Mouse (Mus musculus) B cell, adult 62 days (primary cell): ENCODE measurements around the gene Foxg1. TPM values are rescaled to one million over a fixed set of nuclear protein-coding genes. Genes with fewer than 3 reads are reported as not detected.

Source experiments
- total RNA-seq: library from RNA; stranded (reverse); gene quantifications from 4 replicates; pipeline ENCODE4 v1.2.4, GENCODE M21; 2023

The Foxg1 gene
- total RNA-seq, result not detected in 4 replicates

DNA sequence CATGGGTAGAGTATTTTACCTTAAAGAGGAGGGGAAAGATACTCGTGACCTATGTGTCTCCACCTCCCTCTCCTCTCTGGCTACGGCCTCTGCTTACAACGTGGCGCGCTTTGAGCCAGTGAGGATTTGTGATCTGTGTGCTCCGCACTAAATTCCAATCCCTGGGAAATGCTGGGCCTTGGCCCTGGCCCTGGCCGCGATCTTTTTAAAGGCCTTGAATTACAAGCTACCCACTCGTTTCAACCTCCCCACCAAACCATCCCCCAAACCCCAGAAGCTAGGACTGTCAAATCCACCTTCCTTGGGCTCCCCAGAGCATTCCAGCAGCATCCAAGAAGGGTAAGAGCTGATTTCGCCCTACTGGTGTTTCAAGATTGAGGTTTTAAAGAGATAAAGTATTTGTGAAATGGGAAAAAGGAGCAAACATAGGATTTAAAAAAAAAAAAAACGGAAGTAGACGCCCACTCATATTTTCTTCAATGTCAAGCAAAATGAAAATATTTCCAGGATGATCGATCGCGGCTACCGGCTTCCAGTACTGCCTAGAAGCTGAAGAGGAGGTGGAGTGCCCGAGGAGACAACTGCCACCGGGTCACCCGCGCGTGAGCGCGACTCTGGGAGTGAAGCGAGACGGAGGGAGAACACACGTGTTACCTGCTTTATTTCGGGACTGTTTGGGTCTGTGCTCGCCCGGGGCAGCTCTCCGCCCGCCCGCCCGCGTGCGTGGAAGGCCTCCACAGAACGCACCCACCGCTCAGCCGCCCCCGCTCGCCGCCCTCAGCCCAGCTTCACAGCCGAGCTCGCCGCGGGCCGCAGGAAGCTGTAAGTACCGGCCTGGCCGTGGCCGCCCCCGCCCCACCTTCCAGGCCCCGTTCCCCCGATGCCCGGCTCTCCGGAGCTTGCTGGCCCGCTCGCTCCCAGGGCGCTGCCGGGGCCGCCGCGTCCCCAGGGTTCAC, at the start of gene Foxg1:
Gene Foxg1, plus strand, starts transcription at position 96 of the 956 bp plus-strand sequence.

DNA sequence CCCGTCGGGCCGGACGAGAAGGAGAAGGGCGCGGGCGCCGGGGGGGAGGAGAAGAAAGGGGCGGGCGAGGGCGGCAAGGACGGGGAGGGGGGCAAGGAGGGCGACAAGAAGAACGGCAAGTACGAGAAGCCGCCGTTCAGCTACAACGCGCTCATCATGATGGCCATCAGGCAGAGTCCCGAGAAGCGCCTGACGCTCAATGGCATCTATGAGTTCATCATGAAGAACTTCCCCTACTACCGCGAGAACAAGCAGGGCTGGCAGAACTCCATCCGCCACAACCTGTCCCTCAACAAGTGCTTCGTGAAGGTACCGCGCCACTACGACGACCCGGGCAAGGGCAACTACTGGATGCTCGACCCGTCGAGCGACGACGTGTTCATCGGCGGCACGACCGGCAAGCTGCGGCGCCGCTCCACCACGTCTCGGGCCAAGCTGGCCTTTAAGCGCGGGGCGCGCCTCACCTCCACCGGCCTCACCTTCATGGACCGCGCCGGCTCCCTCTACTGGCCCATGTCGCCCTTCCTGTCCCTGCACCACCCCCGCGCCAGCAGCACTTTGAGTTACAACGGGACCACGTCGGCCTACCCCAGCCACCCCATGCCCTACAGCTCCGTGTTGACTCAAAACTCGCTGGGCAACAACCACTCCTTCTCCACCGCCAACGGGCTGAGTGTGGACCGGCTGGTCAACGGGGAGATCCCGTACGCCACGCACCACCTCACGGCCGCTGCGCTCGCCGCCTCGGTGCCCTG, 2.6 kb downstream of the Foxg1 start, which contains the start of gene Gm43517:
Gene Gm43517, plus strand, starts transcription at position 299 of the 755 bp plus-strand sequence.

Other genes with a start within 250 kb of the Foxg1 start
- gene Gm43517, start 2.5 kb downstream of the Foxg1 start, total RNA-seq, result not detected in 4 replicates